19 mouse cellular contexts compared by ENCODE assay signal in genomic region chr11:106417860-106418259, GRCm38 (mm10). TPM values are rescaled to one million over a fixed set of nuclear protein-coding genes. Genes with fewer than 3 reads are reported as not detected.
"Had no signal": no experiment of that assay in that cellular context is flagged by ENCODE, and none has a peak within 500 bp of the region (broad histone marks: within the 10 kb centered on the region; RNA-seq: fewer than 3 reads in every experiment).

No protein-coding gene starts in this region.

- H3K27ac ChIP-seq: gastrocnemius, adult 2 months; heart, embryonic 13.5 days; heart, embryonic 15.5 days; hindbrain, embryonic 13.5 days; hindbrain, postnatal 0 days; layer of hippocampus, adult 2 months; left cerebral cortex, adult 2 months; limb, embryonic 10.5 days; limb, embryonic 12.5 days; liver, embryonic 13.5 days; liver, embryonic 15.5 days had no signal

- H3K27me3 ChIP-seq: heart, embryonic 13.5 days; heart, embryonic 15.5 days; hindbrain, embryonic 13.5 days; limb, embryonic 12.5 days; liver, embryonic 13.5 days; liver, embryonic 15.5 days had no signal

- H3K4me3 ChIP-seq: gastrocnemius, adult 2 months; heart, embryonic 13.5 days; heart, embryonic 15.5 days; hindbrain, embryonic 13.5 days; layer of hippocampus, adult 2 months; left cerebral cortex, adult 2 months; limb, embryonic 10.5 days; limb, embryonic 12.5 days; liver, embryonic 13.5 days; liver, embryonic 15.5 days had no signal

- H3K9ac ChIP-seq: heart, embryonic 13.5 days; heart, embryonic 15.5 days; hindbrain, embryonic 13.5 days; limb, embryonic 12.5 days; liver, embryonic 13.5 days; liver, embryonic 15.5 days had no signal

- H3K9me3 ChIP-seq: heart, embryonic 13.5 days; heart, embryonic 15.5 days; hindbrain, embryonic 13.5 days; limb, embryonic 10.5 days; limb, embryonic 12.5 days; liver, embryonic 13.5 days; liver, embryonic 15.5 days had no signal

- H3K4me2 ChIP-seq: heart, embryonic 11.5 days; heart, embryonic 13.5 days; heart, embryonic 15.5 days; hindbrain, embryonic 13.5 days; limb, embryonic 12.5 days; liver, embryonic 13.5 days; liver, embryonic 15.5 days had no signal

- H3K4me1 ChIP-seq: heart, embryonic 15.5 days; hindbrain, embryonic 13.5 days; limb, embryonic 10.5 days; limb, embryonic 12.5 days had no signal

RNA-seq across cellular contexts. Expression of gene Prr29, which starts 52.6 kb away (rescaled TPM):
- total RNA-seq: granulocyte monocyte progenitor cell, adult 5-6 weeks; hematopoietic stem cell, adult 5-6 weeks; hindbrain, postnatal 0 days; layer of hippocampus, adult 2 months; layer of hippocampus, postnatal 25 days; left cerebral cortex, adult 2 months; left cerebral cortex, postnatal 14 days; left cerebral cortex, postnatal 36 days had no signal
- polyA plus RNA-seq: frontal cortex, adult 2 months; hindbrain, embryonic 11.5 days; hindbrain, embryonic 13.5 days; hindbrain, postnatal 0 days; limb, embryonic 10.5 days; limb, embryonic 12.5 days; liver, embryonic 13.5 days; liver, embryonic 15.5 days had no signal
